Mouse (Mus musculus): ENCODE results near the gene Foxa3. TPM values are rescaled to one million over a fixed set of nuclear protein-coding genes. Genes with fewer than 3 reads are reported as not detected.
A peak's percentile ranks its signal among the peaks of the same experiment; 100 is the strongest.
"Not testable (repeated sequence)": the region's sequence is repeated elsewhere in the genome, so short reads cannot be mapped to it uniquely, and the experiment has no call there.

Foxa3 gene
- not detected for total RNA-seq (2022)

GRCm38 (mm10) chr7:19023357-19023814 is at the start of gene Foxa3:
Foxa3 (minus strand) TSS chr7:19023538.
- DNase-seq (ENCODE audit: low spot score): no peak

GRCm38 (mm10) chr7:19071024-19071423 is 47.7 kb upstream of the Foxa3 start:
- not testable (repeated sequence) for DNase-seq (ENCODE audit: low spot score)

GRCm38 (mm10) chr7:19069500-19069899 is 46.2 kb upstream of the Foxa3 start:
- no peak for DNase-seq (ENCODE audit: low spot score)

- peak; percentile 62 for DNase-seq (ENCODE audit: low spot score)
Measured at GRCm38 (mm10) chr7:19068707-19069106, 45.4 kb upstream of the Foxa3 start.

- no peak for DNase-seq (ENCODE audit: low spot score)
Measured at GRCm38 (mm10) chr7:19067935-19068334, 44.6 kb upstream of the Foxa3 start.

- no peak for DNase-seq (ENCODE audit: low spot score)
Measured at GRCm38 (mm10) chr7:19067063-19067462, 43.7 kb upstream of the Foxa3 start.

GRCm38 (mm10) chr7:19065896-19066295 is 42.6 kb upstream of the Foxa3 start:
- no peak for DNase-seq (ENCODE audit: low spot score)

GRCm38 (mm10) chr7:19057405-19057804 is 34.1 kb upstream of the Foxa3 start:
- DNase-seq (ENCODE audit: low spot score): no peak

GRCm38 (mm10) chr7:19055108-19055507 is 31.8 kb upstream of the Foxa3 start:
- DNase-seq (ENCODE audit: low spot score): no peak

GRCm38 (mm10) chr7:19054777-19055076 is 31.4 kb upstream of the Foxa3 start:
- no peak for DNase-seq (ENCODE audit: low spot score)

GRCm38 (mm10) chr7:19054047-19054776 is 30.9 kb upstream of the Foxa3 start, which contains the start of gene Rsph6a:
Rsph6a (plus strand) TSS chr7:19054690.
- no peak for DNase-seq (ENCODE audit: low spot score)

- no peak for DNase-seq (ENCODE audit: low spot score)
Measured at GRCm38 (mm10) chr7:19053136-19053532, 29.8 kb upstream of the Foxa3 start.

GRCm38 (mm10) chr7:19052345-19053135 is 29.2 kb upstream of the Foxa3 start:
- DNase-seq (ENCODE audit: low spot score): no peak

GRCm38 (mm10) chr7:19051161-19051560 is 27.8 kb upstream of the Foxa3 start:
- no peak for DNase-seq (ENCODE audit: low spot score)

GRCm38 (mm10) chr7:19050172-19050571 is 26.8 kb upstream of the Foxa3 start:
- no peak for DNase-seq (ENCODE audit: low spot score)

GRCm38 (mm10) chr7:19049252-19049651 is 25.9 kb upstream of the Foxa3 start:
- DNase-seq (ENCODE audit: low spot score): no peak

- no peak for DNase-seq (ENCODE audit: low spot score)
Measured at GRCm38 (mm10) chr7:19048006-19048527, 24.7 kb upstream of the Foxa3 start.

- no peak for DNase-seq (ENCODE audit: low spot score)
Measured at GRCm38 (mm10) chr7:19046286-19047069, 23.1 kb upstream of the Foxa3 start.

GRCm38 (mm10) chr7:19044616-19045015 is 21.3 kb upstream of the Foxa3 start:
- DNase-seq (ENCODE audit: low spot score): no peak

GRCm38 (mm10) chr7:19031641-19032040 is 8.3 kb upstream of the Foxa3 start:
- DNase-seq (ENCODE audit: low spot score): no peak

- DNase-seq (ENCODE audit: low spot score): no peak
Measured at GRCm38 (mm10) chr7:19029084-19029653, 5.8 kb upstream of the Foxa3 start.

GRCm38 (mm10) chr7:19028067-19028466 is 4.7 kb upstream of the Foxa3 start:
- DNase-seq (ENCODE audit: low spot score): no peak
